Mouse (Mus musculus) heart, adult 9 months (tissue): ENCODE results near the gene Hbq1b.

Experiments
- DNase-seq, 2 experiments: peaks; one replicate each; pipeline ENCODE4 v3.0.0; 2022; ENCODE audit warnings: low spot score in 2 of 2

The Hbq1b gene

DNA sequence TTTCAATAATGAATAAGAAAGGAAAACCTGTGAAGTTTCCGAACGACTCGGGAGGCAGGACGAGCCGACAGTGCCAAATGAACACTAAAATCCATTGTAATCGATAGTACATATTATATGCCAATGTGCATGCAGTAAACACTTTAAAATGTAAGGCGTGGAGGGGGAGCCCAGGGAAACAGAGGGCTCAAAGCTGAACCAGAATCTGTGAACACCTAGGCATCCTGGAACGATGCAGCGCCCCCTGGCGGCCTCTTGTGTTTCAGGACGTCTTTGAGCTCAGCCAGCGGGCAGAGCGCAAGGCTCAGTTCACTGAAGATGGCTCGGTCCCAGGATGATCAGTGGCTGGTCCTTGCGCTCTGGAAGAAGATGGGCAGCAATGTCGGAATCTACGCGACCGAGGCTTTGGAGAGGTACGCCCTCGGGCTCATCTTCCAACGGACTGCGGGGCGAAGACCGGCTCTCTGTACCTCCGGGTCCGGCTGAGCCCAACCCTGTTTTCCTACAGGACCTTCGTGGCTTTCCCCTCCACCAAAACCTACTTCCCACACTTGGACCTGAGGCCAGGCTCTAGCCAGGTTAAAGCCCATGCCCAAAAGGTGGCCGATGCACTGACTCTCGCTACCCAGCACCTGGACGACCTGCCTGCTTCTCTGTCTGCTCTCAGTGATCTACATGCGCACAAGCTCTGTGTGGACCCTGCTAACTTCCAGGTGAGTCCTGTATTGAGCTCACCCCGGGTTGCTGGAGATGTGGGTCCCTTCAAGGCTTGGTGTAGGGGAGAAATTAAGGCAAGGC is at the start of gene Hbq1b:
TSS of gene Hbq1b (plus strand) at position 271 of the 798 bp plus-strand sequence.
- DNase-seq = peak; percentile 32 to 71

DNA sequence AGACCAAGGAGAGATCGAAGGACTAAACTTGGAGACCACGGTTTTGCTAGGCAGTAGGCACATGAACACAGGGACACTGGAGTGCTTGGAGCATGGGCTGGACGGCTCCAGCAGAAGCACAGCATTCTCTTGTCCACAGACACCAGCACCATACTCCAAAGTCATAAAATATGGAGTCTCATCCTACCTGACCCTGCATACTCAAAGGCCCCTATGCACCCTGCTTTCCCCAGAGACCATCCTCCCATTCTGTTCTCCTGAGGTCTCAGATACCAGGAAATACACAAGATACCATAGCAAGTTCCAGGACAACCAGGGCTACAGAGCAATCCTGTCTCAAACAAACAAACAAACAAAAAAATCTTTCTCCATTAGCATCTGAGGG is 49.4 kb upstream of the Hbq1b start:
- DNase-seq = no peak

DNA sequence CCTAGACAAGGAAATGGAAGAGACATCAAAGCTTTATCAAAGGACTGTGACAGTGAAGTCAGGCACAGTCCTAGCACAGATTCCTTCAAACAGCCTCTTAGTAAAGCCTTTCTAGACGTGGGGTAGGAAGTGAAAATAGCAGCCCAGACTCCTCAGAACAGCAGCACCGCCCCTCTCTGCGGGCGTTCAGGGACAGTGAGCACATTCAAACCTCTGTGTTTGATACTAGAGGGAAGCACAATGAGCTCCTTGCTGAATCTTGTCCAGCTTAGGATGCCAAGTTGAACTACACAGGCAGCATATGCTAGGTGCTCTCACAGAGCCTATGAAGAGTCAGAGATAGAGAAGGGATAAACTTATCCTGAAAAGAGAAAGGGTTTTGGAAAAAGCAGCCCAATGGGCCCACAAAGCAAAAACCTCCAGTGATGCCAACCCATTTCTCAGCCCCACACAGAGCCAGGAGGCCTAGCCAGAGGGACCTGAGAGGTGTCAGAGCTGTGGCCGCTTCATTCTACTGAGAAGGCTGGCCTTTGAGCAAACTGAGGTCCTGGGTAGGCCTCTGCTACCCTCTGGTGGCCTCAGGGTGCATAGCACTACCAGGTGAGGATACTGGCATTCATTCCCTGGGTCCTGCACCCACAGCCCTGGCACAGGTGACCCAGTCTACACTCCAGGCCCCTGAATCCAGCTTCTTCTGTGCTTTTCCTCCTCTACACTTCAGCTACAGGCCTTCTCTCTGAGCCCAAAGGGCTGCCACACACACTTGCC is 48.5 kb upstream of the Hbq1b start:
- peak; percentile 52 to 71 for DNase-seq

DNA sequence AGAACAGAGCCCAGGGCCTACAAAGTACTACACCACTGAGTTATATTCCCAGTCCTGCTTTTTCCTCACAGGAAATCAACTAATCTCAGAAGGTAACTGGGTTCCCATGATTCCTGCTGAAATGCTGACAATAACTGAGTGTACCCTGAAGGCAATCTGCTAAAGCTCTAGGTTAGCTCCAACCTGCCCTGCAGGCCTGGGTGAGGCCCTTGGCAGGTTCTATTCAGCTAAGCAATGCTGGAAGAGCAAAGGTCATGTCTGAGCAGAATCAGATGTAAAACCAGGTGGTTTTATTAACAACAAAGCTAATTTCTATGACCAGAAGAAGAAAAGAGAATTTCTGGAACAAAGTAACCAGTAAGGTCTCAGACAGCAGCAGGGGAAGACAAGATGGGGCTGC is 45.4 kb upstream of the Hbq1b start:
- no peak for DNase-seq

DNA sequence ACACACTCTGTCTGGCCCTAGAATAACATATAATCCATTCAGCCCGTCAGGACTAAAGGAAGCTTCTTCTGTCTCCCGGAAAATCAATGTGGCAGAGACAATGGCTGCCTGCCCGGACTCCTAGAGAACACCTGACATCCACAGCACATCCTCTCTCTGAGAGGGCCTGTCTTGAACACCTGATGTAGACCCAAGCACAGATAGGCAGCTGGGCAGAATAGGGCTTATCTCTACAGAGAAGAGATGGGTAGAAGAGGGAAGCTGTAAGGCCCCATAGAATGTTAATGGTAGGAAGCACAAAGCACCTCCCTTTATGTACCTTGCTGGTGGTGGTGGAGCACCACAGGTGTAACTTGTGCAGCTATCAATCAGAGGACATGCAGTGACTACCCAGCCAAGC is 44.6 kb upstream of the Hbq1b start:
- no peak for DNase-seq

DNA sequence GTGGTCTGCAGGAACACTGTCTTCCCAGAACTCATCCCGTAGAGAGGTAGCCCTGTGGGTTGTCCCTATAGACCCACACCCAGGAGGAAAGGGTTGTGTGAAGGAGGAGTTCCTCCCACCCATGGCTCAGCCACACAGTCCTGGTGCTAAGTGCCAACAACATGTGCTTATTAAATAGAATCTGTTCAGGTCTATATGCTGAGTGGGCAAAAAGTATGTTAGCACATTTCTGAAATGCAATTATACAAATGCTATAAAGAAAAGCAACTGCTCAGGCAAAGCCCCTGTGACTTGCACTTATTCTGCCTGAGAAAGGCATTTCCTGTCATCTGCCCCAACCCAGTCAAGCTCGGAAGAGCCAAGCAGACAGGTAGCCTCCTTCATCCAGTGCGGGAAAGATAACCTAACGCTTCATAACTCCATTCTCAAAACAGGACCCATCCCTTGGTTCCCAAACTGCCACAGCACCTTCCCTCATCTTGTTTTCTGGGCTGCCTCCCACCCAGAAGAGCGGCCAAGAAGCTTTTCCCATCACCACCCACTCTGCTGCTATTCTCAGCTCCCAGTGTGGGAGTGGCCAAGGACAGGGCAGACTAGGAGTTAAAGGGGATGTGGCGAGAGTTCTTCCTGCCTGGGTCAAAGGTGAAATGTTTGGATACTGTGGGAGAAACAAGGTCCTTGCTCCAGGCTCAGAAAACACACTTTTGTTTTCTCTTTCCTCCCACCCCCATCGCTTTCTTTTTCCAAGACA is 43.4 kb upstream of the Hbq1b start:
- no peak for DNase-seq

DNA sequence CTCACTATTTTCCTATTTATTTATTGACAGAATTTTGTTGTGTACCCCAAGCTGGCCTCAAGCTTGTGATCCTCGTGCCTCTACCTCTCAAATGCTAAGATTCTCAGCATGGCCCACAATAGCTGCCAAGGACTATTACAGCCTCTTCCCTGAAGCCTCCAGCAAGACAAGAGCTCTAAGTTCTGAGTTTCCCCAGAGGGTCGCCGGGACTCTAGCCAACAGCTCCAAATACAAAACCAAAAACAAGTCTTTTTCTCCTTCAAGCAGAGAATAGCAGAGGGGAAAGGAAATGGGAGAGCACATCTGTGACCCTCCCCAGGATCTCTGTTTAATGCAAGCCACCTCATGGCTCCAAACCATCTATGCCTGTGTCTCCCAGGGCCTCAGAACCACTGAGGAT is 42.7 kb upstream of the Hbq1b start:
- peak in 1 of 2 experiments; percentile 60 for DNase-seq

DNA sequence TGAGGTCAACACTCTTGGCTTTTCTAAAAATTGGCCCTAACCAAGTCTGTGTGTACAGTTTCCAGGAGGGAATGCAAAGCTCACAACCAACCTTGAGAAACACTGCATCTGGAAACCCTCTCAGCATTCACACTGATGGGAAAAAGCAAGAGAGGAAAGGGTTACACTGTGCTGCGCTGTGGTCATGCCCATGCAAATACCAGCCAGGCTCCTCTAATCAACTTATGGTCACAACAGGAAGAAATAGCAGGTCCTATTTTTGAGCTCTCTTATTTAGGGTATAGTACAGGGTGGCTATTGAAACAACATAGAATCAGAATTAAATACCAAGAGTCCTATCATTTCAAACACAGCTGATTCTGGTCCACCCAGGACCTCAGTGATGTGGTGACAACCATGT is 42.1 kb upstream of the Hbq1b start:
- no peak for DNase-seq

DNA sequence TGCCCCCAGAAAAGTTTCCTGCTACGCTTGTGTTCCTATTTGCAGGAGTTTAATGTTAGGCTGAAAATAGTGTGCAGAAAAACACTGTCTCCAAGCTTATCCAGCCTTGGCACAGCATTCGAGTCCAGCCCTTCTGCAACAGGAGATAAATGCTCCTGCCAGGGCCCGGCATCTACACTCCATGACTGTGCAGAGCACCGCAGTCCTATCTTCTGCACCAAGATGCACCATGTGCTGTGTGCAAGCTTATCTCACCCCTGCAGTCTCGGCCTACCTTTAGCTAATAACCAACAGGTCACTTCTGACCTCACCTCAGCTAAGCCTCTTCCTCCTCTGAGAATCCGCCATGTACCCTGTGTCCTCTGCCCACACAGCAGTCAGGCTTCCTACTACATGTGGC is 41.2 kb upstream of the Hbq1b start:
- DNase-seq = no peak

DNA sequence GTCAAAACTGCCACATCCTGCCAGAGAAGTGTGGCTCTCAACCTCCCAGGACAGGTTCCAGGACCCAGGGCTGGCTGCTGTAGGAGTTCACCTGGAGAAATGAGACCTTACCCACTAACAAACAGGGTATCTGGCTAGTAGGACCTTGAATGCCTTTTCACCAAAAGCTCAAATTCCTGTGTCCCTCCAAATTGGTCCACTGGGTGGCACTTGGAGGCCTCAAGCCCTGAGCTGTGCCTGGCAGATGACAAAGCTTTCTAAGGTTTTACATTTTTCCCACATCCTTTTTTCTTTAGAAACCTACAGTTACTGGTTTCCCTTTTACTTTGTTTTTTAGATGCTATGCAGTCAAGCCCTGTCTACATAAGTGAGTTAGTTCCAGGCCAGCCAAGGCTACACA is 39.7 kb upstream of the Hbq1b start:
- DNase-seq = no peak

DNA sequence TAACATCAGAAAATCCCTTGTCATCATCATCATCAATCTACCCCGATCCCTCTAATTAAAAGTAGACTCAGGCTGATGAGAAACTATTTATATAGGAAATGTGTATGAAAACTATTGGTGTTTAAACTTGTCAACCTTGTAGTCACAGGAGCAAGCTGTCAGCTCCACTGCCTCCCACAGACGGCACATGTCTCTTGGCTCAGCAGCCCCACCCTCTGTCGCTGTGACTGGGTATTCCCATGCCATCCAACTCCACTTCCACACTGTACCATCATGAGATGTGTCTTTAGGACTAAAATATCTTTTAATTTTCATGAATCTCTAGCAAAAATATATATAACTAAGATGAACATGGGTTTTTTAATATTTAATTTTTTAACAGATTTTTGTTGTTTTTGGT is 38.4 kb upstream of the Hbq1b start:
- no peak for DNase-seq

DNA sequence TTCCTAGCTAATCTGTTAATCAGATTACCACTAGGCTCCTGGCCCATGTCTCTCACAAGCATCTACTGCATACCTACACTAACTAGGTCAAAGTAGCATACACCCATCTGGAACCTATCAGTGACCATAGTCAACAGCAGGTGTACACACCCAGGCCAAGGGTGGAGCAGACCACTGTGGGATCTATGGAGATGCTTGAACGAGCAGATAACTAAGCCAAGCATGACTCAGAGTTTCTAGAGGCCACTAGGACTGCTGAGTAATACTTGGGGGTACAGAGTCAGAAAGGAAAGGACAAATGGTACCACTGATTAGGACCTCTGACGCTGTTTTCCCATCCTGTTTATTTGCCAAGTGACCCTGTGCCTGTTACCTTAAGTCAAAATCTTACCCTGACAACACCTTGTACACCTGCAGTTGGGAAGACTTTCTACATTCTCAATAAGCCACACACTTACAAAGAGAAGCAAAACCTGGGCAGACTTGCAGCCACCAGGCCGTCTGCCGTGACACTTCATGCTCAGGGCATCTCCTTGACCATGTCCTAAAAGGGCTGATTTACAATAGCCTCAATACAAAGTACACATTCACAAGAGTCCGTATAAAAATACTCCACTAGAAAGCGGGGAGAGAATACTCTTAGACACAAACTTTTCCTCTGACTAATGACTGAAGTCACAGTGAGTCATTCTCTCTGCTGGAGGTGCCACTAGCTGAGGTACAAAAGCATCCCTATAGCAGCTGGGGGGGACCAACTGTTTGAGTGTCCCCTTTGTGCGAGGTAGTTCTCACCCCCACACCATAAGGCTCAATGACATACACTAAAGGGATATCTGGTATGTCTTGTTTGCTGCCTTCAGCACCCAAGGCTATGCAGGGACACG is 35.6 kb upstream of the Hbq1b start:
- no peak for DNase-seq

DNA sequence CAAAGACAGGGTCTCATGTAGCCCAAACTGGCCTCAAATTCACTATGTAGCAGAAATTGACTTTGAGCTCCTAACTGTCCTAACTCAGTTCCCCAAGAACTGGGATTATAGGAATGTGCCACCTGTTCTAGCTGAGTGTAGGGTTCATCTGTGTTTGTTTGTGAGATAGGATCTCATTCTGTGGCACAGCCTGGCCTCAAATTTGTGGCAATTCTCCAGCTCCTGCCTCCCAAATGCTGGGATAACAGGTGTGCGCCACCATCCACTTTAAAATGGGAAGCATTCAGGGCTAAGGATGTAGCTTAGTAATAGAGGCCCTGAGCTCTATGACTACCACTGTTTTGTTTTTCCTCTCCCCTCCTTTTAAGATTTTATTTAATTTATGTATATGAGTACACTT is 33.6 kb upstream of the Hbq1b start:
- no peak for DNase-seq

DNA sequence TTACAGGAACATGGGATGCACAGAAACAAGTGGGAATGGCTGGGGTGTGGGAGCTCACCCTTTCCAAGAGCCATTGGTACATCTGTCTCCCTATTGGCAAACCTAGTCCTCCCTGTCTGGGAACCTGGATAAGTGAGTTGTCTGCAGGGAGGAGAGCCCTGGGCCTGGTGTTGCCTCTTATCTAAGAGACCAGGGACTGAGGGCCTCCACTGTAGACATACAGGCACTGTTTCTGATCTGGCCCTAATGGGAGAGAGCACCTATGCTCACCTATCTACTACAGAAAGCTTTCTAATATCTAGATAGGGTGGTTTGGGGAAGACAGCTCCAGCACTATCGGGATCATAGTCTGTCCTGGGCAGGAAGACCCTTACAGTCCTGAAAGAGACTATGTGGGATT is 30.6 kb upstream of the Hbq1b start:
- no peak for DNase-seq

DNA sequence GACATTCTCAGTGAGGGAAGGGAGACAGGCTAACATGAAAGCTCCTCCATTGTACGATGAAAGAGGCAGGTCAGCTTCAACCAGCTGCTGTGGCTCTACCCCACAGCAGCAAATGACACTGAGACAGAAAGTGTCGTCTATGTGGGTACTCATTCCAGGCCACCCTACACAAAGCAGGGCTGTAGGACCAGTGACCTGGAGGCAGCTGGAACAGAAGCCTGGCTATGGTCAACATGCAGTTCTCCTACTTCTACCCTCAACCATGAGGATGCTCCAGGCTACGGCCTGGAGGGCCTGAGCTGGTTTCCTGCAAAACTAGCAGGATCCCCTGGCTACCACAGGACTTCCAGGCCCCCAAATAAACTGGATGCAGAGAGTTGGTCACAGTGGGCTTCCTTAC is 30.2 kb upstream of the Hbq1b start:
- no peak for DNase-seq

DNA sequence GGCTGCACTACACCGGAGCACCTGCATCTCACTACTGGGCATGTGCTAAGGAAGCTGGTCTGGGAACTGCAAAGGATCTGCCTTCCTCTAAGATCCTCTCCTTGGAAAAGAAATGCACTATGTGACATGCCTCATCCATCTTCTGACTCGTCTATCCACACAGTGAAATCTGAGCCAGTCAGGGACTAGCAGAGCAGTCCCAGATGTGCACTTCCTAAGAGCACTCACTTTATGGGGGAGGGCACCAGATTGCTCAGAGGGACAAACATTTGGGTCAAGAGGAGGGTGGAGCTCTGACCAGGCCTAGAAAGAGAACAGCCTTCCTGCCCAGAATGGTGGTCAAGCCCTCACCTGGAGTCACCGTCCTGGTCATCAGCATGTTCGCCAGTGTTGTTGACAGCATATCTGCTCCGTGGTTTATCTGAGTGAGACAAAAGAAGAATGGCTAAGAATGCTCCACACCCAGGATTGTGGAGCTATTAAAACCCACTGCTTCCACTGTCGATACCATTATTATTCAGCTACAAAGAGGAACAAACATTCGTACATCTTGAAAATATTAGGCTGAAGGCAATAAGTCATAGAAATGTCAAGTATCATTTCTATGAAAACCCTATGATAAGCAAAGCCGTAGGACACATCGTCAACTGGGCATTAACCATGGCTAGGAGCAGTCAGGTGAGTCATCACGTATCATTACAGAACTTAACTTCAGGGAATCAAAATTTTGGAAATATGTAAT is 23.9 kb upstream of the Hbq1b start:
- DNase-seq = no peak

DNA sequence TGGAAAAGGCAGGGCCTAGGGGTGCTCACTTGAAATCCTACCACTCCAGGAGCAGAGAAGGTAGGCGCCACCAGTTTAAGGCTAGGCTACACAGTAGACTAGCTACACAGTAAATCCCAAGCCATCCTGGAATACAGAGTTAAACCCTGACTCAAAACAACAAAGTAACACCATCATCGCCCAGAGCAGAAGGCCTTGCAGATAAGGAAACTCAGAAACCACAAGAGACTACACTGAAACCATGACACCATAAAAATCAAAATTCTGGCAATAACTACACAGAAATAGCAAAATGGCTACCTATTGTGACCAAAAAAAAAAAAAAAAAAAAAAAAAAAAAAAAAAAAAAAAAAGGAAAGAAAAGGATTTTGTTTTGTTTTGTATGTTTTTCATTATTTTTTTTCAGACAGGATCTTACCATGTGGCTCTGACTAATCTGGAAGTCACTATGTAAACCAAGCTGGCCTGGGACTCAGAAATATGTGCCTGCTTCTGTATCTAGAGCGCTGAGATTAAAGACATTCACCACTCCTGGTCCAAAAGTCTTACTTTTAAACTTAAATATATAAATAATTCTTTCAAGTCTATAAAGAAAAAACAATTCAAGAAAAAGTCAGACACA is 21.5 kb upstream of the Hbq1b start:
- no peak for DNase-seq

DNA sequence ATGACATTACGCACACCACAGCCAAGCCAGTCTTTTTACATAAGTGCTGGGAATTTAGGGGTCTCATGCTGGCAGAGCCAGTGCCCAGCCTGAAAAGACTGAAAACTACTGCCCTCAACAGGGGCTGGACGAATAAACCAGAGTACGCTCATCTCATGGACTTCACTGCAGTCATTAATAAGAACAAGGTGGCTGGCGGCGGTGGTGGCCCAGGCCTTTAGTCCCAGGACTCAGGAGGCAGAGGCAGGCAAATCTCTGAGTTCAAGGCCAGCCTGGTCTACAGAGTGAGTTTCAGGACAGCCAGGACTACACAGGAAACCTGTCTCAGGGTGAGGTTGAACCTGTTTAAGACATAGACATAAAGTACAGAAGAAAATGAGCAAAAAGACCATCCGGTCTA is 20.6 kb upstream of the Hbq1b start:
- no peak for DNase-seq

DNA sequence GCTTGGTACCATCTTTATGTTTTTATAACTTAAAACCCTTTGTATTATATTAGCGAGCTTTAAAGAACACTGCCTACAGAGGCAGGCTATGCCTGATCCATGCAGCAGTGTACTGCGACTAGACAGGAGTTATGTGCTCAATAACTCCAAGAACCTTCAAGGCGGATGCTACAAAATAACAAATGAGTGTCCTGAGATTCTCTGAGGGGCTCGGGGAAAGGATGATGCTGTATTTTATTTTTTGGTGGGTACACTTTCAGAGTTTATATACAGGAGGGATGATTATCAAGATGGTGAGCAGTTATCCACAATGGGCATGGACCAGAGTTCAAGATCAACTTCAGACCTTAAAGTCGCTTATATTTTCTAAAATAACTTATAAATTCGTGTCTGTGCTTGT is 20.0 kb upstream of the Hbq1b start:
- DNase-seq = no peak

DNA sequence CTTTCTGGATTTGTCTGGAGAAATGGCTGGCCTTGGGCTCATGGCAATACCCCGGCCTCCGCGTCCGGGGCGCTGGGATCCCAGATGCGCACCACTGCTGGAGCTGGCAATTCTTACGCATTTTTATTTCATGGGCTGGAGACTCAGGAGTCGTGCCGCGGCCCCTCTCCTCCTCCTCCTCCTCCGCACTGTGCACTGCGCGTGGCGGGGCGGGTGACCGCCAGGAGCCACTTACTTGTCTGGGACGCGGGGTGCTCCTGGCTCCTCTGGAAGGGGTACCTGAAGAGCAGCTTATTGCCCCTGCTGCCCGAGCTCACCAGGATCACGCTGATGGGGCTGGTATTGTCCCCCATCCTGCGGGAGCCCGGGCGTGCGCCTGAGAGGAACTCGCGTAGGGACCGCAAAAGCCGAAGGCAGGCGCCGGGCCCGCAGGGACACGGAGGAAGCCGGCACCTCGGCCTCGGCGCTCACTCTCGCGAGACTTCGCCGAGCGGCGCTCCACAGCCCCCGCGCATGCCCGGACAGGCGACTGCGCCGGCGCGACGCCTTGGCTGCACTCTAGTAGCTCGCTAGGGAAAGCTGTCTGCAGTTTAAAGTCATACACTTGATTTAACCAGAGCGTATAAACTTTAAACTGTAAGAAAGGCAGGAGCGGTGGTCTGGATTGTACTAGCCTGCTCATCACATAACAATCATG is 19.4 kb upstream of the Hbq1b start, which contains the start of gene Nprl3:
TSS of gene Nprl3 (minus strand) at position 520 of the 697 bp plus-strand sequence.
- DNase-seq = peak; percentile 95 to 96
